Mouse (Mus musculus): ENCODE results near the gene Fbxo42. TPM values are rescaled to one million over a fixed set of nuclear protein-coding genes. Genes with fewer than 3 reads are reported as not detected.

Fbxo42 gene
- polyA plus RNA-seq (2015; fragmentation: Nextera tagmentation; extraction: Ambion mirVana) = 20.5 and 25.9 TPM in 2 replicates

GRCm38 (mm10) chr4:141147112-141148008 is at the start of gene Fbxo42:
Fbxo42 (plus strand) TSS chr4:141147913.

DNA sequence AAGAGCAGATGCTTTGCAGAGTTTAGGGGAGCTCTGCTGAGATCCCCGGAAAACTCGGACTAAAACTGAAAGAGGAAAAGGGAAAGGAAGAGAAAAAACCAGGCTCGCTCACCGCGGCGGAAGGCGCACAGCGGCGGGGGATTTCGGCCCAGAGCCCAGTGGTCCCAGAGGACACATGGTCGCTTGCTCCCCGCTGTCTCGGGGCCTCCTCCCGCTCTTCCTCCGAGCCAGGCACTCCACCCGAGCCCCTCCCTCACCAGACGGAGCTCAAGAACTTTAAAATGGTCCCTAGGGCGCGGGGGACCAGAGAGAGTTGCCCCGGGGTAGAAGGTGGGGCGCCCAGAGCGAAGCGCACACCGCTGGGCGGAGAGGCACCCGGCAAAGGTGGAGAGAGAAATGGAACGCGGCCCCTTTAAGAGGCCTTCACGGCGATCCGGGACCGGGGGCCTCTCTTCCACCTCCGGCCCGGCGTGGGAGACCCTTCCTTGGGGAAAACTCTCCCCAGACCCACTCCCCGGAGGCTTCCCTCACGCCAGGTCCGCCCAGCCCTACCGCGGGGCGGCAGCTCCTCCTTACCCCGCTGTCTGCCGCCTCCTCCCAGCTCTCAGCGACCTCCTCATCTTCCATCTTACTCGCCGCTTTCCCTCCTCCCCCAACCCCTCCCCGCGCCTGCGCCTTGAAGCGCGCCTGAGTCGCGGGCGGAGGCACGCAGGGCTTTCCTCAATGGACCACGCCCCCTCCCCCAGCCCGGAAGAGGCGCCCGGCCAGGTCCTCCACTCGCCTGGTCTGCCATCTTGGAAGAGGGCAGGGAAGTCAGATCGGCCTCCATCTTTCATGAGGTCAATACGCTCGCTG is 8.4 kb upstream of the Fbxo42 start, which contains the start of gene Szrd1:
Szrd1 (minus strand) TSS at position 660 of the 855 bp plus-strand sequence.

GRCm38 (mm10) chr4:141213770-141214336 is 66.1 kb downstream of the Fbxo42 start, which contains the start of gene Rsg1:
Rsg1 (plus strand) TSS chr4:141213956.

DNA sequence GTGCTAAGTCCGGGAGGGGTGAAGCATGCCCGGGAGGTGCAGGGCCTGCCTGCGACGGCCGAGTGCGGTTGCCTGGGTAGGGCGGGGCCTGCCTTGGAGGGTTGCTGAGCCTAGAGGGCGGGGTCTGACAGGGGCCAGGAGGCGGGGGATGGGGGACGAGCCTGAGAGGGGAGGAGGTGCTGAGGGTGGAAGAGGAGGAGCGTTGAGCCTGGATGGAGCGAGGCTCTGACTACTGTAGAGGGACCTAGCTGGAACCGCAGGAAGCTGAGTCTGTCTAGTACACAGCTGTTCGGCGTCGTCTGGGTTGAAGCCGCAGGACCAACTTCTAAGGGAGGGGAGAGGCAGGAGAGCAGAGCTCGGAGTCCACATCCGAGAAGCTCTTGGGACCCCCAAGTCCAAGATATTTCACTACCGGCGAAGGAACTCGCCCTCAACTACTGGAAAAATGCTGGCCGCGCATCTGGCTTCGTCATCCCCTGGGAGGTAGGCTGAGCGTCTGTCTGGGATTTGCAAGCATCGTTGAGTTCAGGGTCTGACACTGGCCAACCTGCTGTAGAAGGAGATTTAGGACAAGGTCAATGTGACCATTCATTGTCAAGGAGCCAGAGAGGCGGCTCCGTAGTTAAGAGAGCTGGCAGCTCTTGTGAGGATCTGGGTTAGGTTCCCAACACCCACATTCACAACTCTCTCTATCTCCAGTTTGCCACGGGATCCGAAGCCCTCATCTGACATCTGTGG is 91.8 kb downstream of the Fbxo42 start, which contains the start of gene Arhgef19:
Arhgef19 (plus strand) TSS at position 112 of the 738 bp plus-strand sequence.

Other genes starting within 250 kb of the Fbxo42 start
- gene Padi2, start 241.6 kb upstream of the Fbxo42 start, polyA plus RNA-seq (2015; fragmentation: Nextera tagmentation; extraction: Ambion mirVana) = 2.7 and 5.5 TPM in 2 replicates
- gene Sdhb, start 186.7 kb upstream of the Fbxo42 start, polyA plus RNA-seq (2015; fragmentation: Nextera tagmentation; extraction: Ambion mirVana) = 195 and 204 TPM in 2 replicates
- gene Atp13a2, start 161.0 kb upstream of the Fbxo42 start, polyA plus RNA-seq (2015; fragmentation: Nextera tagmentation; extraction: Ambion mirVana) = 21.9 and 32.8 TPM in 2 replicates
- gene Mfap2, start 137.5 kb upstream of the Fbxo42 start, polyA plus RNA-seq (2015; fragmentation: Nextera tagmentation; extraction: Ambion mirVana) = 110 and 150 TPM in 2 replicates
- gene Crocc, start 87.4 kb upstream of the Fbxo42 start, polyA plus RNA-seq (2015; fragmentation: Nextera tagmentation; extraction: Ambion mirVana) = 1.5 and 1.9 TPM in 2 replicates
- gene Necap2, start 69.6 kb upstream of the Fbxo42 start, polyA plus RNA-seq (2015; fragmentation: Nextera tagmentation; extraction: Ambion mirVana) = 156 and 157 TPM in 2 replicates
- 0.06 and 0.14 TPM in 2 replicates for gene Spata21, start 59.6 kb upstream of the Fbxo42 start, polyA plus RNA-seq (2015; fragmentation: Nextera tagmentation; extraction: Ambion mirVana)
- gene Szrd1, start 8.1 kb upstream of the Fbxo42 start, polyA plus RNA-seq (2015; fragmentation: Nextera tagmentation; extraction: Ambion mirVana) = 16.1 and 16.3 TPM in 2 replicates
- gene Rsg1, start 66.0 kb downstream of the Fbxo42 start, polyA plus RNA-seq (2015; fragmentation: Nextera tagmentation; extraction: Ambion mirVana) = 1.7 and 2.3 TPM in 2 replicates
- 0.42 and 0.90 TPM in 2 replicates for gene Arhgef19, start 91.6 kb downstream of the Fbxo42 start, polyA plus RNA-seq (2015; fragmentation: Nextera tagmentation; extraction: Ambion mirVana)
- gene Epha2, start 153.3 kb downstream of the Fbxo42 start, polyA plus RNA-seq (2015; fragmentation: Nextera tagmentation; extraction: Ambion mirVana) = 0.52 and 0.89 TPM in 2 replicates
- 0.11 TPM in 1 of 2 replicates, not detected in the other for gene Fam131c, start 220.3 kb downstream of the Fbxo42 start, polyA plus RNA-seq (2015; fragmentation: Nextera tagmentation; extraction: Ambion mirVana)

All from spleen, postnatal 0 days (tissue).